In the genomic region with DNA sequence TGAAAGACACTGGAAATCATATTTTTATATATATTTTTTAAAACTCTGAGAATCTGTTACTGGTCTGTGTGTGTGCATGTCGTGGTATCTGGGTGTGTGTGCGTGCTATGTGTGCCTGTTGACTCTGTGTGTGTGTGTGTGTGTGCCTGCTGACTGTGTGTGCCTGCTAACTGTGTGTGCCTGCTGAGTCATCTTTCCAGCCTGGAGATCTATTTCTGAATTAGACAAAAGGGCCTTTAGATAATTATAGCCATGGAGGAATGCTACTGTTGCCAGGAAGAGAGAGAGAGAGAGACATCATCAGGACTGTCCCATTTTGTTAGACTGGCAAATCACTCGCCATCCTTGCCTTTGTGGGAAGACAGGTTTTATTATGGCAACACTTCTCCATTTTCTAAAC, we compare ENCODE assay signal across 10 mouse cellular contexts.
DNase-seq lines count a peak whose midpoint lies in the region; ATAC-seq lines count a peak whose summit lies in the region.
"Had no signal": no experiment of that assay in that cellular context is flagged by ENCODE, and none has a peak within 500 bp of the region (broad histone marks: within the 10 kb centered on the region; RNA-seq: fewer than 3 reads in every experiment).

No protein-coding gene starts in this region.

- no peak for ATAC-seq in embryonic facial prominence, embryonic 14.5 days (ENCODE audit: low read depth)
- ATAC-seq in forebrain, embryonic 13.5 days, result no peak

- H3K4me2 ChIP-seq in embryonic facial prominence, embryonic 14.5 days (ENCODE audit: low read depth, low read length), result no peak overlapping the region
- H3K4me2 ChIP-seq in forebrain, embryonic 13.5 days, result no peak overlapping the region
- H3K4me2 ChIP-seq: embryonic facial prominence, embryonic 15.5 days; limb, embryonic 15.5 days had no signal

- H3K27me3 ChIP-seq in embryonic facial prominence, embryonic 14.5 days (replicated peaks; ENCODE audit: control insufficient read depth, insufficient read depth, low read length), result no peaks in the 10 kb centered on the region
- peaks cover 10% of the 10 kb centered on the region; the same call in 1 of the 2 replicates for H3K27me3 ChIP-seq in embryonic facial prominence, embryonic 10.5 days (replicated peaks; ENCODE audit: low read depth, poor library complexity, severe bottlenecking)
- peaks cover 24% of the 10 kb centered on the region for H3K27me3 ChIP-seq in midbrain, embryonic 10.5 days (ENCODE audit: low read depth, poor library complexity, severe bottlenecking)
- H3K27me3 ChIP-seq in forebrain, embryonic 13.5 days, result no peaks in the 10 kb centered on the region
- H3K27me3 ChIP-seq: embryonic facial prominence, embryonic 15.5 days had no signal

- H3K4me3 ChIP-seq in embryonic facial prominence, embryonic 14.5 days (ENCODE audit: low read depth, low read length), result no peak overlapping the region
- no peak overlapping the region for H3K4me3 ChIP-seq in embryonic facial prominence, embryonic 10.5 days
- no peak overlapping the region for H3K4me3 ChIP-seq in midbrain, embryonic 10.5 days
- H3K4me3 ChIP-seq in forebrain, embryonic 13.5 days, result no peak overlapping the region
- H3K4me3 ChIP-seq: embryonic facial prominence, embryonic 15.5 days; limb, embryonic 15.5 days had no signal

- 0 out of 2 replicates have a peak, but pooled peaks cover 7% of the 10 kb centered on the region for H3K9me3 ChIP-seq in embryonic facial prominence, embryonic 14.5 days (ENCODE audit: control insufficient read depth, low read length)
- H3K9me3 ChIP-seq in embryonic facial prominence, embryonic 10.5 days, result peaks cover 4% of the 10 kb centered on the region; the same call in 1 of the 2 replicates
- H3K9me3 ChIP-seq in midbrain, embryonic 10.5 days (replicated peaks), result peaks cover 12% of the 10 kb centered on the region; the same call in 1 of the 2 replicates
- no peaks in the 10 kb centered on the region; the same call in 1 of the 2 replicates for H3K9me3 ChIP-seq in forebrain, embryonic 13.5 days (replicated peaks)
- H3K9me3 ChIP-seq: embryonic facial prominence, embryonic 15.5 days had no signal

- no peaks in the 10 kb centered on the region for H3K36me3 ChIP-seq in embryonic facial prominence, embryonic 14.5 days (ENCODE audit: control insufficient read depth, insufficient read depth, low read length)
- H3K36me3 ChIP-seq in embryonic facial prominence, embryonic 10.5 days (replicated peaks), result no peaks in the 10 kb centered on the region
- no peaks in the 10 kb centered on the region for H3K36me3 ChIP-seq in midbrain, embryonic 10.5 days
- H3K36me3 ChIP-seq in forebrain, embryonic 13.5 days (ENCODE audit: poor library complexity, severe bottlenecking), result no peaks in the 10 kb centered on the region
- H3K36me3 ChIP-seq: embryonic facial prominence, embryonic 15.5 days; limb, embryonic 15.5 days had no signal

- H3K4me1 ChIP-seq in embryonic facial prominence, embryonic 14.5 days (ENCODE audit: control insufficient read depth, insufficient read depth, low read length), result peaks cover 14% of the 10 kb centered on the region; the same call in 1 of the 2 replicates
- H3K4me1 ChIP-seq in embryonic facial prominence, embryonic 10.5 days, result peaks cover 15% of the 10 kb centered on the region
- H3K4me1 ChIP-seq in midbrain, embryonic 10.5 days, result no peaks in the 10 kb centered on the region
- H3K4me1 ChIP-seq in forebrain, embryonic 13.5 days, result no peaks in the 10 kb centered on the region

- DNase-seq in embryonic facial prominence, embryonic 14.5 days (ENCODE audit: low spot score), result peak; percentile 51
- DNase-seq in embryonic facial prominence, embryonic 10.5 days (ENCODE audit: low spot score), result no peak
- peak; percentile 75 for DNase-seq in right cerebral cortex, adult 18-20 months
- DNase-seq in right cerebral cortex, postnatal 4 days, result no peak
- DNase-seq in left cerebral cortex, adult 9 months (ENCODE audit: low spot score in 2 of 2), result peak; percentile 65 to 74
- no peak for DNase-seq in thymus, postnatal 4 days
- no peak for DNase-seq in midbrain, embryonic 10.5 days (ENCODE audit: low spot score)

- H3K27ac ChIP-seq in embryonic facial prominence, embryonic 14.5 days (replicated peaks; ENCODE audit: low read depth, low read length), result no peak overlapping the region
- H3K27ac ChIP-seq in embryonic facial prominence, embryonic 10.5 days (replicated peaks), result no peak overlapping the region
- no peak overlapping the region; the same call in 1 of the 2 replicates for H3K27ac ChIP-seq in midbrain, embryonic 10.5 days (replicated peaks)
- no peak overlapping the region for H3K27ac ChIP-seq in forebrain, embryonic 13.5 days
- H3K27ac ChIP-seq: embryonic facial prominence, embryonic 15.5 days; limb, embryonic 15.5 days had no signal

- WGBS in embryonic facial prominence, embryonic 14.5 days, result 80% methylated on average over 3 of the region's 3 CpGs
- WGBS in embryonic facial prominence, embryonic 10.5 days, result 78% methylated on average over 3 of the region's 3 CpGs
- WGBS in midbrain, embryonic 10.5 days, result 92% methylated on average over 3 of the region's 3 CpGs
- WGBS in forebrain, embryonic 13.5 days, result 70% methylated on average over 3 of the region's 3 CpGs

- no peak overlapping the region for H3K9ac ChIP-seq in embryonic facial prominence, embryonic 14.5 days (ENCODE audit: low read depth, low read length)
- H3K9ac ChIP-seq in forebrain, embryonic 13.5 days, result no peak overlapping the region
- H3K9ac ChIP-seq: embryonic facial prominence, embryonic 15.5 days; limb, embryonic 15.5 days had no signal

Comparison
In these comparisons a context has a peak if more than half of its experiments do, and no peak if none do; other contexts are left out.
1. DNase-seq: peak in embryonic facial prominence, embryonic 14.5 days (single experiment), right cerebral cortex, adult 18-20 months (single experiment) and left cerebral cortex, adult 9 months (2 of 2); none in embryonic facial prominence, embryonic 10.5 days (single experiment), right cerebral cortex, postnatal 4 days (single experiment), thymus, postnatal 4 days (single experiment) and midbrain, embryonic 10.5 days (single experiment).